Mouse (Mus musculus): ENCODE measurements around the gene Taar5. TPM values are rescaled to one million over a fixed set of nuclear protein-coding genes. Genes with fewer than 3 reads are reported as not detected.

The Taar5 gene
- polyA plus RNA-seq, 1 experiment = not detected

- no peaks in the 10 kb centered on the region for H3K27me3 ChIP-seq (ENCODE audit: control insufficient read depth, insufficient read depth, low read length)
- DNase-seq = no peak
- H3K4me1 ChIP-seq (replicated peaks; ENCODE audit: control insufficient read depth, insufficient read depth, low read length) = no peaks in the 10 kb centered on the region
- no peak within 1 kb of the TSS for H3K27ac ChIP-seq (ENCODE audit: control insufficient read depth, insufficient read depth, low read length)
- H3K36me3 ChIP-seq (ENCODE audit: control insufficient read depth, insufficient read depth, low read length) = no peaks in the 10 kb centered on the region
- no peak for TF ChIP-seq CTCF (IDR thresholded peaks at IDR 0.05; ENCODE audit: borderline replicate concordance, control insufficient read depth, extremely low read depth, insufficient read depth, low read length, poor library complexity)
- no peak within 1 kb of the TSS for H3K4me3 ChIP-seq (ENCODE audit: control insufficient read depth, insufficient read depth, low read length)
- WGBS = 98% methylated on average over 1 of the region's 1 CpGs
These were observed 29.1 kb downstream of the Taar5 start, which contains the start of gene Taar7b for GRCm38 (mm10) chr10:23999639-24000038. Gene Taar7b (plus strand): TSS chr10:23999939.

GRCm38 (mm10) chr10:24006442-24006841 lies 35.9 kb downstream of the Taar5 start:
- TF ChIP-seq CTCF (IDR thresholded peaks at IDR 0.05; ENCODE audit: borderline replicate concordance, control insufficient read depth, extremely low read depth, insufficient read depth, low read length, poor library complexity) = no peak
- TF ChIP-seq POLR2A (IDR thresholded peaks at IDR 0.05; ENCODE audit: control insufficient read depth, extremely low read depth, insufficient read depth, low read length, poor library complexity) = no peak
- DNase-seq = no peak
- Histone ChIP-seq H3K36me3 (ENCODE audit: control insufficient read depth, insufficient read depth, low read length) (no peaks in the 10 kb centered on the region), H3K27ac (ENCODE audit: control insufficient read depth, insufficient read depth, low read length) (no peak overlapping the region), H3K4me1 (replicated peaks; ENCODE audit: control insufficient read depth, insufficient read depth, low read length) (no peaks in the 10 kb centered on the region), H3K27me3 (ENCODE audit: control insufficient read depth, insufficient read depth, low read length) (no peaks in the 10 kb centered on the region), H3K4me3 (ENCODE audit: control insufficient read depth, insufficient read depth, low read length) (no peak overlapping the region)
- whole genome bisulfite sequencing = 85% methylated on average over 1 of the region's 1 CpGs

- no peak for DNase-seq
- Histone ChIP-seq H3K4me1 (replicated peaks; ENCODE audit: control insufficient read depth, insufficient read depth, low read length) (no peaks in the 10 kb centered on the region), H3K4me3 (ENCODE audit: control insufficient read depth, insufficient read depth, low read length) (no peak overlapping the region), H3K27ac (ENCODE audit: control insufficient read depth, insufficient read depth, low read length) (no peak overlapping the region), H3K36me3 (ENCODE audit: control insufficient read depth, insufficient read depth, low read length) (no peaks in the 10 kb centered on the region), H3K27me3 (ENCODE audit: control insufficient read depth, insufficient read depth, low read length) (no peaks in the 10 kb centered on the region)
- no peak for TF ChIP-seq CTCF (IDR thresholded peaks at IDR 0.05; ENCODE audit: borderline replicate concordance, control insufficient read depth, extremely low read depth, insufficient read depth, low read length, poor library complexity)
- no peak for TF ChIP-seq POLR2A (IDR thresholded peaks at IDR 0.05; ENCODE audit: control insufficient read depth, extremely low read depth, insufficient read depth, low read length, poor library complexity)
- 78% methylated on average over 2 of the region's 2 CpGs for WGBS
These were observed 36.5 kb downstream of the Taar5 start for GRCm38 (mm10) chr10:24007034-24007433.

- no peaks in the 10 kb centered on the region for H3K27me3 ChIP-seq (ENCODE audit: control insufficient read depth, insufficient read depth, low read length)
- DNase-seq = no peak
- no peaks in the 10 kb centered on the region for H3K36me3 ChIP-seq (ENCODE audit: control insufficient read depth, insufficient read depth, low read length)
- no peak for TF ChIP-seq CTCF (IDR thresholded peaks at IDR 0.05; ENCODE audit: borderline replicate concordance, control insufficient read depth, extremely low read depth, insufficient read depth, low read length, poor library complexity)
- no peak for TF ChIP-seq POLR2A (IDR thresholded peaks at IDR 0.05; ENCODE audit: control insufficient read depth, extremely low read depth, insufficient read depth, low read length, poor library complexity)
- WGBS = 96% methylated on average over 1 of the region's 1 CpGs
- no peak overlapping the region for H3K27ac ChIP-seq (ENCODE audit: control insufficient read depth, insufficient read depth, low read length)
- H3K4me3 ChIP-seq (ENCODE audit: control insufficient read depth, insufficient read depth, low read length) = no peak overlapping the region
- H3K4me1 ChIP-seq (replicated peaks; ENCODE audit: control insufficient read depth, insufficient read depth, low read length) = no peaks in the 10 kb centered on the region
These were observed 37.6 kb downstream of the Taar5 start for GRCm38 (mm10) chr10:24008143-24008542.

Other genes with a start within 250 kb of the Taar5 start
- gene Rps12, start 183.4 kb upstream of the Taar5 start, polyA plus RNA-seq (2012; rRNA removed) = 1,277 and 1,802 TPM in 2 replicates
- gene Slc18b1, start 173.7 kb upstream of the Taar5 start, polyA plus RNA-seq (2012; rRNA removed) = 1.4 and 1.8 TPM in 2 replicates
- gene Vnn3, start 119.2 kb upstream of the Taar5 start, polyA plus RNA-seq (2012; rRNA removed) = 1.8 and 2.0 TPM in 2 replicates
- 1.00 and 1.1 TPM in 2 replicates for gene Vnn1, start 76.0 kb upstream of the Taar5 start, polyA plus RNA-seq (2012; rRNA removed)
- gene Taar1, start 50.4 kb upstream of the Taar5 start, polyA plus RNA-seq (2012; rRNA removed) = not detected in 2 replicates
- gene Taar2, start 32.1 kb upstream of the Taar5 start, polyA plus RNA-seq (2012; rRNA removed) = not detected in 2 replicates
- not detected in 2 replicates for gene Taar3, start 21.1 kb upstream of the Taar5 start, polyA plus RNA-seq (2012; rRNA removed)
- 0.12 TPM in 1 of 2 replicates, not detected in the other for gene Taar4, start 10.2 kb upstream of the Taar5 start, polyA plus RNA-seq (2012; rRNA removed)
- not detected in 2 replicates for gene Taar6, start 14.9 kb downstream of the Taar5 start, polyA plus RNA-seq (2012; rRNA removed)
- gene Taar7a, start 22.8 kb downstream of the Taar5 start, polyA plus RNA-seq (2012; rRNA removed) = not detected in 2 replicates
- gene Taar7b, start 29.2 kb downstream of the Taar5 start, polyA plus RNA-seq (2012; rRNA removed) = not detected in 2 replicates
- gene Taar7d, start 56.5 kb downstream of the Taar5 start, polyA plus RNA-seq (2012; rRNA removed) = not detected in 2 replicates
- not detected in 2 replicates for gene Taar7e, start 66.9 kb downstream of the Taar5 start, polyA plus RNA-seq (2012; rRNA removed)
- gene Taar7f, start 78.8 kb downstream of the Taar5 start, polyA plus RNA-seq (2012; rRNA removed) = not detected in 2 replicates
- gene Taar8a, start 105.8 kb downstream of the Taar5 start, polyA plus RNA-seq (2012; rRNA removed) = not detected in 2 replicates
- gene Taar8b, start 121.6 kb downstream of the Taar5 start, polyA plus RNA-seq (2012; rRNA removed) = not detected in 2 replicates
- gene Taar8c, start 131.2 kb downstream of the Taar5 start, polyA plus RNA-seq (2012; rRNA removed) = not detected in 2 replicates
- gene Taar9, start 138.8 kb downstream of the Taar5 start, polyA plus RNA-seq (2012; rRNA removed) = not detected in 2 replicates
- 42.2 and 46.3 TPM in 2 replicates for gene Stx7, start 178.6 kb downstream of the Taar5 start, polyA plus RNA-seq (2012; rRNA removed)

Data from thymus, adult 2 months (tissue).